Mouse (Mus musculus): ENCODE measurements at regions not wholly inside any gene's neighbourhood (a gene's known extent, or its start where the extent isn't known, plus 50 kb on each side); places are given as distances from the start of the nearest gene placed in this dataset.

DNA sequence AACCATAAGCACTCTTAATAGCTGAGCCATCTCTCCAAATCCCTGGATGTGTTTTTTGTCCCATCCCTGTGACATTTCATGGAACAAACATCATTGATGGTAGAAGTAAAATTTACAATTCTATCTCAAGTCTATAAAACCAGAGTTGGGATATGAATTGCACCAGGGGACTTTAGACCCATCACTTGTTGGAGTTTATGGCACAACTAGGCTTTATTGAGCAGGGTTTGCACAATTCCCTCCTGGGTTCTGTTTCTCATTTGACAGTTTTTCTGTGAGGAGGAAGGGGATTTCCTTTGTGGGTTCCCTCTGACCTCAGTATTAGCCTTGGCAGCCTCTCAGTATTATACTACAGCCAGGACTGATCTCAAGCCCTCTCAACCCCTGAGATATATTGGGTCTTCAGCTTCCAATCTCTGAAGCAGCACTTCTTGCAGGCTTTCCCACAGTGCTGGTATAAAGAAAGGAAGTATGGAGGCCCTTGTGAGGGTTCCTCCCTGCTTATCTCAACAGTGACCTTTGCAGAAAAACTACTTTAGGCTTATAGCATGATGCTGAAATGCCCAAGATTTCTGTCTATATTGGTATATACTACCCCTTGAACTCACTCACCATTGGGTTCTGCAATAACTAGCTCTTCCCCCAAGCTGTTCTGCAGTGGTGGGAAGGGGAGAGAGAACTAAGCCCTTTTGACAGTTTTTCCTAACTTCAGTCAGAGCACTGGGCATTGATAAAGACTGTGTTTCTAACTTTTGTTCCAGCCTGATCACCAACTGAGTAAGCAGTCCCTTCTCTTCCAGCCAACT is 582.4 kb downstream of the 1190002N15Rik start:
- DNase-seq (ENCODE audit: low spot score in 2 of 2), result no peak

DNA sequence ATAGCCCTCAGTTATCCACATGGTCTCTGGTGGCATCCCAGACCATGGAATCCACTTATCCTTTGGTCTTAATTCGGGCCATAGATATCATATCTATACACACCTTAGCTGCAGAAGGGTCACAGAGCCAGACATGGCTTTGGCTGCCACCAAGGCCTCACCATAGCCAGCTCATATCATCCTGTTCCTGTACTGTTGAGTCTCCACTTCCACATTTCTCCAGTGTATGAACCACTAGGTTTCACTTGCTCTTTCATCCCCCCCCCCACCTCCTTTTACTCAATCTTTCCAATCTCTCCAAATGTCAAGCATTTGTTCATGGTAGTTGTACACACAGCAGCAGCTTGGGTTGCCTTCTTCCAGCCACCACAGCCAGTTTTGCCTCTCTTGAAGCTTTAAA is 589.2 kb downstream of the 1190002N15Rik start:
- no peak for DNase-seq (ENCODE audit: low spot score in 2 of 2)

DNA sequence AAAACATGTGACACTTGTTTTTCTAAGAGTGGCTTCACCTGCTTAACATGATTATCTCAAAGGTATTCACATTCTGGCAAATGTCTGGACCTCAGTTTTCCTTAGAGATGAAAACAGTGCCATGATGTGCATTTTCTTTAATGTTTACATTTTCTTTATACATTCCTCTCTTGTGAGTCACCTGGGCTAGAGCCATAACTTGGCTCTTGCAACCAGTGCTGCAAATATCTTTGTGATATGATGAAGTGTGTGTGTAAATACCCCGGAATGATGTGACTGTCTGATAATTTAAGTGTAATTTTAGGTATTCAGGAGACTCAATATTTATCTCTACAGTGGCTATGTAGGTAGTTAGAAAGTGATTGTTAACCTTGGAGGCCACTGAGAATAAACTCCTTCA is 590.8 kb downstream of the 1190002N15Rik start:
- DNase-seq (ENCODE audit: low spot score in 2 of 2), result no peak

DNA sequence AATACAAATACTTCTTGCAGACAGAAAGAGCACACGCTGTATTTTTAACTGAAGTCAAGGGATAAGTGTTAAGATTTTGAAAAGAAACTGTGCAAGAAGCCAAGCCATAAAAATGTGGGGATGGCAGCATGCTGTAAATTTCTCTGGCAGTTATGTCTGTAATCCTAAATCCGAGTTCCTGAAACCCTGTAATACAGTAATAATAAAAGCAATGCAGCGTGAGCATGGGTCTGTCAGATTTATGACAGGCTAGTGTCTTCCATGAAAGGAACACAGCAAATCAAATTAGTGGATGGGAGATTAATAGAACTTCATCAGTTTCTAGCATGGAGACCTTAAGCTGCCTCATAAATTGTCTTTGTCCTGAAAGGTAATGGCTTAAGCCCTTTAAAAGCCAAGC is 597.7 kb downstream of the 1190002N15Rik start:
- no peak for DNase-seq (ENCODE audit: low spot score in 2 of 2)

DNA sequence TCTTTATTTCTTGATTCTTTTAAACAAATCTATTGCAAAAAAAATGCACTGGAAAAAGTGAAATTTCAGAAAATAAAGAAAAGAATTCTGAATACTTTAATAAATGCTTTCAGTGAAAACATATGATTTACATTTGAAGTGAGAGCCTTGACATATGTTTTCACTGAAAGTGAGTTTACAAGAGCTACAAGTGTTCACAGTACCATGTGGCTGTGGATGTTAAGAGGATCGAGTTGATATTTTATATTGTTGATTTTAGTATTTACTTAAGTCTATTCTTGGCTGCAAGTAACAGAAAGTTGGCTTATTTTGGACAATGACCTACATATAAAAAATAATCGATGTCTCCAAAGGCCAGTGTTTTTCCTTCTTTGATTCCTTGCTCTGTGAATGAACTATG is 607.2 kb downstream of the 1190002N15Rik start:
- DNase-seq (ENCODE audit: low spot score in 2 of 2), result no peak

DNA sequence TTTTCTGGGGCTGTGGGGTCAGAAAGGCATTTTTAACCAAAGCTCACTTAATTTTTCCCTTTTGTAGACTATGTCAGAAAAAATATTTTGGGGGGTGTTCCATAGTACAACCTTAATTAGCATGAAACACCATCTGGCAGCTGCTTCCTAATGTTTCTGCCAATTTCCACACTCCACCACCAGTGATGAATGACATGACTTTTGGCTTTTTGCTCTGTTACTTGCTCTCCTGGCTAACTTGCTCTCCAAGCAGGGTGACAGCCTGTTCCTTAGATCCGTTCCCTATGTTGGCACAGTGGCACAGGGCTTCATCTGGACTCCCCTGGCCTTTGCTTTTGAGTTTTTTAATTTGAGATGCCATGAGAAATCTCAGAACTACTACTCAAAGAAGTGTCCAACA is 648.6 kb downstream of the 1190002N15Rik start:
- no peak for DNase-seq (ENCODE audit: low spot score in 2 of 2)

DNA sequence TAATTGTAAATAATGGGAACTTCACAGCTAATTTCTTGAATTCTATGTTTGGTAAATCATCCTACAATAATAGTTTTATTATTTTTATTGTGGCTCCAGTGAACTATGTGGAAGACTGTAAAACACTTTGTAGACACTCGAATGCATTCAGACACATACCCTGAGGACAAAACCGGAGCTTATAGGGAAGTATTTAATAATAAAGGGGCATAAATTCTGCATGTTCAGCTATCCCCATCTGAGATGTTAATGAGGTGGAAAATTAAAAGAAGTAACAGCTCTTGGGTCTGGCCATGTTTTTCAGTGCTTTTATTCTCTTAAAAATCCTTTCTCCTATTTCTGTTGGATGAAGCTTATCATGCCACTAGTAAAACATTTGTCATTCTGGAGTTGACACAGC is 657.8 kb downstream of the 1190002N15Rik start:
- DNase-seq (ENCODE audit: low spot score in 2 of 2), result no peak

DNA sequence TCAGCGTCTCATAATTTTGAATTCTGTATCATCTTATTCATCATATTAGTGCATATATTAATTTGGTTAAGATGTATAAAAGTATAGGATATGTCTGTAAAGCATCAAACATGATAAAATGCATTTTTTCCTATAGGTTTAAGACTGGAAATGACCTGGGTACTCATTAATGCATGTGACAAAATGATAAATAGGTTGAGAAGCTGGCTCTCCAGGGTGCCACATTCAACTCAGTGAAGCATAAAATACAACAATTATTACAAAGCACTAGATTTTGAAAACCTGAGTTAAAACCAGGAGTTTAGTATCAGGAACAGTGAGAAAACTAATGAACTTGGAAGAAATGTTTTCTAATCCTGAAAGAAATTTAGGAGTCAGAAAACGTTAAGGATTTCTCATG is 658.3 kb downstream of the 1190002N15Rik start:
- DNase-seq (ENCODE audit: low spot score in 2 of 2), result no peak

DNA sequence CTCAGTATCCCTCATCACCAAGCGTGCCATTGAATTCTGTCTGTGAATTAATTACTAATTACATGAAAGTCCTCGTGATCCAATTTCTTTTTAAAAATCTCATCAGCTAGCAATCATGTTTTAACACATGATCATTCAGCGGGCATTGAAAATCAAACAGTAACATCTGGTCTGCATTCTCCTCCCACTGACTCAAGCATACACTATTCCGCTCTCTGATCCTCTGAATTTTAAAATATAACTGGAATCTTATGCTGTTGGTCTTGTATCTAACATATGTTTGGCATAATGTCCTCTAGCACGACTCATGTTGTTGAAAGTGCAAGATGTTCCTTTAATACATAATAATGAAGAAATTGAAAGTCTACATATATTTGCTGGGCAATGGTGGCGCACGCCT is 667.1 kb downstream of the 1190002N15Rik start:
- DNase-seq (ENCODE audit: low spot score in 2 of 2), result no peak

DNA sequence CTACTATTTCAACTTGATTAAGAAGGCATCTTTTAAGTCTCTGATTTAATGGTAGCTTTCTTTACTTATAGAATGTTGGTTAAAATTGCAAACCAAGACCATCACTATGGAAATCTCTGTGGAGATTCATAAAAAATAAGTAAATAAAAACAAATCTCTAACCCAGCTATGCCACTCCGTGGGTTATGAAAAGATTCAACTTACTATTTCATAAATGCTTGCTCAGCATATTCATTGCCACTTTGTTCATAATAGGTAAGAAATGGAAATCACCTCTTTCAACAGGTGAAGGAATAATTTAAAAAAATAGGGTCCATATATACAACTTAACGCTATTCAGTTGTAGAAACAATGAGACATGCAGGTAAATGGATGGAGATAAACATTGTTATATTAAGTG is 679.9 kb downstream of the 1190002N15Rik start:
- no peak for DNase-seq (ENCODE audit: low spot score in 2 of 2)

DNA sequence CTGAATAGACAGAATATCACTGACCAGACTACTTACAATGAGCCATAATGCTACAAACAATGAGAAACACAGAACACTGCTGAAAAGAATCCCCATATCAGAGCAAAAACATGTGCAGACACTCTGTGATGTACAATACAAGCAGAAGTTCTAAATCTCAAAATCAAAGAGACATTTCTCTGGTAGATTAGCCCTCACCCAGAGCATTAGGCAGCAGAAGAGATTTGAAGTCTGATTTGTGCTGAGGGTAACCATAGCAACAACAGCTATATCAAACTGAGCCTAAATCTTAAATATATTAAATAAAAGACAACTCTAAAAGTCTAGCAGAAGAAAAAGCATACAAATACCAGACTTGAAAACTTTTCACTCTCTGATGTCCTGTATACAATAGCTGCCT is 691.5 kb downstream of the 1190002N15Rik start:
- no peak for DNase-seq (ENCODE audit: low spot score in 2 of 2)

DNA sequence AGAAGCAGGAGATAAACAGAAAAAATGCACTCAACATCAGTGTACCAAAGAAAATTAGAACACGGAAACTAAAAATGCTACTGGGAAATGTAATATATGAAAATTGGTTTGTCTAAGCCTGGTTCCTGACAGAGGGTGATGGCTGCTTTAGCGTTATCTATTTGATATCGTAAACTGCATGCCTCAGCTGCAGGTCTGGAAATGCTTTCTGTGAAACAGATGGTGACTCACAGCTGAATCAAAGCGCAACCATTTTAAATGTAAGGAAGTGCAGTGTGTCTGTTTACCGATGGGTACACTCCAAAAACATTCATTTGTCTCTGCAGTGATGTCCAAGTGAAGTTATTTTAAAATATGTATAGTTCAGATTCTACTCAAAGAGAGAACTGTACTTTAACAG is 694.0 kb downstream of the 1190002N15Rik start:
- DNase-seq (ENCODE audit: low spot score in 2 of 2), result no peak
